Mouse (Mus musculus) cerebellum, adult (tissue): Measurements from ENCODE around the gene Cox8a.

ENCODE experiments used
- ATAC-seq: cut with Nextera tagmentation; 2 replicates; pipeline ENCODE4 v1.9.2; 2017; ENCODE audit warnings: mild to moderate bottlenecking, moderate library complexity, mixed read lengths; ENCODE audit not compliant: insufficient number of reproducible peaks, low FRiP score, low TSS enrichment

The Cox8a gene

DNA sequence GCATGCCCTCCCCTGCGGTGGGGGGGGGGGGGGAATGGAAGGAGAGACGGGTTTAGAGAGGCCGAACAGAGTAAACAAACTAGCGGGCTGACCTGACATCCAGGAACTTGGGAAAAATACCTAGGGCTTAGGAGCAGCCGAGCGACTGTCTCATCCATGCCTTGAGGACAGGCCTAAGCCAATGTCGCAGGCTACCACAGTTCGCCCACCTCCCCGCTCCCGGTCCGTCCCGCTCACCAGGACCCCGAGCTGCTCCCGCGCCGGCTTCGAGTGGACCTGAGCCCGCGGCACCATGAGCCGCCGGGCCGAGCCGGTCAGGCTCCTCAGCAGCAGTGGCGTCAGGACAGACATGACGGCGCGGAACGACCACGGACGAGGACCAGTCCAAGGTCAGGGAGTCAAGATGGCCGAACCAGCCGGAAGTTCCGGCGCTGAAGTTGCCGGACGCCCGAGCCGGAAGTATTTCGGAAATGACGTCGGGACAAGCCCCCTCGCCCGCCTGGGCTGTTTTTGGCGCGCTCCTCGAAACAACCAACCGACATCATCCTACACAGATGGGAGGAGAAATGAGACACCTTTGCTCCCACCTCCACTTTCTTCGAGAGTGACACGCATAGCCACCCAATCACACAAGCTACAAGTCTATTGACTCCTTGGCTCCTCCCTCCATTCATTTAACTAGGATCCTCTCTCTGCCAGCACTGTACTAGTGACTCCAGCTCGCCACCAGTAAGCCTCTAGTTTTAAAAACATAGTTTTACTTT is at the start of gene Cox8a:
TSS of gene Cox8a (minus strand) at position 455 of the 764 bp plus-strand sequence.
- peak; percentile 96 for ATAC-seq

DNA sequence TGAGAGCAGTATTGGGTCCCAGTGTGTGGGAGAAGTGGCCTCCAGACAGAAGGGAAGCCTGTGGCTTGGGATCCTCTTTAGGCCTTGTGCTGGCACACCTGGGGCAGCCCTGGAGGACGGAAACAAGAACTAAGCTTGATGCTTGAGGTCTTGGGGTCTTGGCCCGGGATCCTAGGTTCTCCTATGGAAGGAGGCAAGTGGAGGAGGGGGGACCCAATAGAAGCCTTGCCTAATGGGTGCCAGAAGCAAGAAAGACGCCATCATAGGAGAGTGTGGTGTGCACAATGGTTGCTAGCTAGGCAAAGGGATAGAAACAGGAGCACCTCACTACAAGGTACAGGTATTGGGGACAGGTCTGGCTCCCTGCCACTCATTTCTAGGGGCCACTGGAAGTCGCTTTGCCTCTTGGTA is 49.0 kb upstream of the Cox8a start:
- ATAC-seq: no peak

DNA sequence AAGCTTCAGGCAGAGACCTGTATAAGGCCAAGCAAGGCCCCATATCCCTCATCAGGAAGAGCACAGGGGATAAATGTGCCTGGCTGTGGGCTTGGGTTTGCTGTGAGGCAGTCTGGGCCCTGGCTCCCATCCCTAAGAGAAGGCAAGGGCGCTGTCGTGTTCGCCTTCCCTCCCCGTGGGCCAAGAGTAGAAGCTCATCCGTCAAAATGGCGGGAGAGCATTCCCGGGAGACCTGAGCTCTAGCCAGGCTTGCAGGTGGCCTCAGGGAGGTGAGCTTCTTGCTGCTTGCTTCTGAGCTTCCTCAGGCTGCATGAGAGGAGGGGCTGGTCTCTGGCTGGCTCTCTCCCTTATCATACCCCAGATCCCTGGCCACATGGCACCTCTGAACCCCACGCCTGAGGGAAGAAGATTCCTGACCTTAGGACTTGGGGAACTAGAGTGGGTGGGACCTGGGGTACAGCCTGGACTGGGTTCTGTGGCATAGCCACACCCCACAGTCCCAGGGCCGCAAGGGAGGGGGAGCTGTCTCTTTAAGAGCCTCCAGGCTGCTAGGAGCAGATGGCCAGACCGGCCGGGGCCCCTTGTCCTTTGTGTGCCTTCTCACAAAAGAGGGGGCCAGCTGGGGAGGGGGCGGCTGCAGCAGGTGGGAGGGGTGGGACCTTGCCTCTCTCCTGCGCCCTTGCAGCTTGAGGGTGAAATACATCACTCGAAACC is 48.2 kb upstream of the Cox8a start:
- ATAC-seq: no peak

DNA sequence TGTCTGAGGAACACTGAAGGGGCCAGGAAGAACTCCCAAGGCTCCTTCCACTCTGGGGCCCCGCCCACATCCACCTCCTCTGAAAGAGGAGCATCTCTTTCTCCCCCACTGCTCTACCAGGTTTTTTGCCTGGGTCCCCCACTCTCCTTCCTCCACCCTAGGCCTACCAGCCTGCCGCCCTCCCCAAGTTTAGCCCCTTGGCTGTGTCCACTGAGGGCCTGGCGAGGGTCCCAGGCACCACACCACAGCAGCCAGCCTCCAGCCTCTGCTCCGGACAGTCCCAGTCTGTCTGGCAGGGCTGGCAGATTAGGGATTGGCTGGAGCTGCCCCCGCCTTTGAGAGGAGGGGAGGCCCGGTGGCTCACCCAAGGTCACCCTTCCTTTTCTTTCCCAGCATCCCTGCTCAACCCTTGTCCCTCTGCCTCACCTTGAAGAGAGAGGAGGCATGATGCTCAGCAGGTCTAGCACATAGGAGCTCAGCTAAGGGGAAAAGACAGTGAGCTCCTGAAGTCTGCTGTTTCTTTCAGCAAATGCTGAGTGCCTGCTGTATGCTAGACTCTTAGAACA is 47.4 kb upstream of the Cox8a start:
- ATAC-seq: no peak

DNA sequence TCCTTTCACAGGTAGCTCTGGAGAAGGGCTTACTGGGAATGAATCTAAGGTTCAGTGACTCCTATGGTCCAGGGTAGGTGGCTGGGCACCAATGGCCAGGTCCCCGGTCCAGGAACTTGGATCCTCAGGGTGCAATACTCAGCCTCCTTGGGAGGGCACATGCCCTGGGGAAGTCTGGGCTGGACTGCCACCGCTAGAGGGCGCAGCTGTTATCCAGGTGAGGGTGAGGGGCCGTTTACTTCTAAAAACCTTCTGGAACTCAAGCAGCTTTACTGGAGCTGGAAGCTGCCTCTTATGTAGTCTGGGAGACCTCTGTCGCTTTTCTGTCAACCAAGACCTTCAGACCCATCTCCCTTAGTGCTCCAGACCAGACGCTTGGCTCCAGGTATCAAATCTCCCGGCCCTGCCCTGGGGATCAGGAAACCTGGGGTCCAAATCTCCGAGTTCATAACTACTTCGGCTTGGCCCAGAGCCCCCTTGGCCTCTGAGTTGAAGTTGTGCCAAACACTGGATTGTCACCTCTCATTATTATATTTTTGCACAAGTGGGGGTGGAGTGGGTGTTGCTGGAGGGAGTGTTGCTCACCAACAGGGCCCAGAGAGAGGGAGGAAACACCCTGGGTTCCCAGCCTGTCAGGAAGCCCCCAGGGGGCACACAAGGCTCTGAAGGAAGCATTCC is 46.8 kb upstream of the Cox8a start:
- ATAC-seq: peak; percentile 54; the same call in 1 of the 2 replicates

DNA sequence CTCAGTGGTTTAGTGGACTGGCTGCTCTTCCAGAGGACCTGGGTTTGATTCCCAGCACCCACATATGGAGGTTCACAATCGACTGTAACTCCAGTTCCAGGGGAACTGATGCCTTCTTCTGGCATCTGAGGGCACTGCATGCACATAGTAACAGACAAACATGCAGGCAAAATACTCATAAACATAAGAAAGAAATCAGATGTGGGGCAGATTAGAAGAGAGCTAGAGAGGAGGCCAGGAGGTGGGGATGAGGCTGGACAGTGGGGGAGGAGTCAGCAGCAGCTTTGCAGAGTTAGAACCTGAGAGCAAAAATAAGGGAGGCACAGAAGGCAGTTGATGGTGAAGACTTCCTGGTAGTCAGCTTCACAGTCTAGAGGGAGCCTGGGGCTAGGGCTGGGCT is 45.2 kb upstream of the Cox8a start:
- ATAC-seq: no peak

DNA sequence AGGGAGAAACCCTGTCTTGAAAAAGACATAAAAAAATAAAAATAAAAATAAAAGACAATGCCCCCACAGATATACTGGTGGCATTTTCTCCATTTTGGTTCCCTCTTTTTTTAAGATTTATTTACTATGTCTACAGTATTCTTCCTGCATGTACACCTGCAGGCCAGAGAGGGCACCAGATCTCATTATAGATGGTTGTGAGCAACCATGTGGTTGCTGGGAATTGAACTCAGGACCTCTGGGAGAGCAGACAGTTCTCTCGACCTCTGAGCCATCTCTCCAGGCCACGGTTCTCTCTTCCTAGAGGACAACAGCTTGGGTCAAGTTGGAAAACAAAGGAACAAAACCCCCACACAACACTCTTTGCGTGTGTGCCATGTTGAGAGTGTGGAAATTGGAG is 44.5 kb upstream of the Cox8a start:
- ATAC-seq: no peak

DNA sequence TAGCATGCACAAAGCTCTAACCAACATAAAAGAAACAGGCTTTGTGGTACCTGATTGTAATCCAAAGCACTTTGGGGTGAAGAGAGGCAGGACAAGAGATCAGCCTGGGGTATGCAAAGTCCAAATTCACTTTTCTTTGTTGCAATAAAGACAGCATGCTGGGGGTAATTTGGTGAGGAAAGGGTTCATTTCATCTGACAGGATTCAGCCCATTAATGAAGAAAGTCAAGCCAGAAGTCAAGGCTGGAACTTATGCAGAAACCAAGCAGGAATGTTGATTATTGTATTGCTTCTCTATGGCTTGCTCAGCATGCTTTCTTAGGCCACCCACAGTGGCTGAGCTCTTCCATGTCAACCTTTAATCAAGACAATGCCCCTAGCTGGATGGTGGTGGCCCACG is 44.1 kb upstream of the Cox8a start:
- ATAC-seq: no peak

DNA sequence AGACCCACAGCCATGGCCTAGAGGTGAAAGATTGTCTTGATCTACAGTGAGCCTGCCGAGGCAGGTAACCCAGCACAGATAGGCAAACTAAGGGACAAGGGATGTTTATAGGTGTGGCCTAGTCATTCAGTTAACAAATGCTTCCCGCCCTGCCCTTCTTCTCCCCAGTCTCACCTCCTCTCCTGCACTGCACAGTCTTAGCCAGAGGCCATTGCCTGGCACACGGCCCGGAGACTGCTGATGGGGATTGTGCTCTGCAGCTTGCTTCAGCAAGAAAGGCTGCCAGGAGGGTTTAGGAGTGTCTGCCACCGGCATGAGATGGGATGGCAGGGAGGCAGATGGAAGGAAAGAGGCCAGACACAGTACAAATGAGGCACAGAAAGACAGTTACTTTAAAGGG is 40.5 kb upstream of the Cox8a start:
- ATAC-seq: no peak

DNA sequence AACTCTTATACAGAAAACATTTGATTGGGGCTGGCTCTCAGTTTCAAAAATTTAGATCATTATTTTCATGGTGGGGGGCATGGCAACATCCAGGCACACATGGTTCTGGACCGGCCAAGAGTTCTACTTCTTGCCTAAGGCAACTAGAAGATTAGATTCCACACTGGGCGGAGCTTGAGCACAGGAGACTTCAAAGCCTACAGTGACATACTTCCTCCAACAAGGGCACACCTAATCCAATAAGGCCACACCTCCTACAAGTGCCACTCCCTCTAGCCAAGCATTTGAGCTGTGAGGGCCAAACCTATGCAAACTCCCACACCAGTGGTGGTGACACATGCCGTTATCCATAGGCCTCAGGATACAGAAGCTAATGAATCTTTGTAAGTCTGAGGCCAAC is 28.6 kb upstream of the Cox8a start:
- ATAC-seq: no peak

DNA sequence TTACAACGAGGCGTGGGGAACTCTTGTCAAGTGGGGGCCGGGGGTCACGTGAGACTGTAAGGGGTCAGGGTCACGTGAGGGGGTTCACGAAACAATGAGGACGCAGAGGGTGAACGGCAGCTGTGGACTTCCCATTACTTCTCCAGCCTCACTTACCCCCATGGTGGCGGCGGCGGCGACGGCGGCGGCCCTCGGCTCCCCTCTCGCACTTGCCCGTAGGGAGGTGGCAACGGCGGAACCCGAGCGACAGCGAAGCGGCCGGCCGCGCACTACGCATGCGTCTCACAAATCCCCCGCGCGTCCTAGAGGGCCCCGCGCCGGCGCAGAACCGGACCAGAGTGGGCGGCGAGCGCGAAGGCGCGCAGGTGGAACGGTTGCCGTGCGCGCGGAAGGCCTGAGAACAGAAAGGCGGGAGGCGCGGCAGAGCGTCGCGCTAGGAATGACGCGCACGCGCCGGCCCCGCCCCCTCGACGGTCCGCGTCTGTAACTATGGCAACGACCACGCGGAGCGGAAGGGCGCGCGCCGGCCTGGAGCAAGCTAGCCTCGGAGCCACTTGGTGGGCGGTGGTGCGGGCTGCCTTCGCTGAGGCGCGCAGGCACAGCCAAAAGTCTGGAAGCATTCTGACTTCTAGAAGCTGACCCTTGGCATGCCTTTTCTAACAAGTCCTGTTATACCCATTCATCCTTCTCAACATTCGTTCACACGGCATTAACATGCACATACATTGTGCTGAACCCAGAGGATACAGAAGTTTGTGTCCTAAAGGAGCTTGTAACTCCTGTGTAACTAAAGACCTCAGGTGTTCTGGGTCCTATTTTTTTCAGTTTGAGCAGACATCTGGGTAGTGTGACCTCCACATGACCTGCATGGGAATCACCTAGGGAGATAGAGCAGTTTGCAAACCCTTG is 23.6 kb upstream of the Cox8a start, which contains the start of gene Naa40:
TSS of gene Naa40 (minus strand) at position 402 of the 909 bp plus-strand sequence.
- ATAC-seq: peak; percentile 91

DNA sequence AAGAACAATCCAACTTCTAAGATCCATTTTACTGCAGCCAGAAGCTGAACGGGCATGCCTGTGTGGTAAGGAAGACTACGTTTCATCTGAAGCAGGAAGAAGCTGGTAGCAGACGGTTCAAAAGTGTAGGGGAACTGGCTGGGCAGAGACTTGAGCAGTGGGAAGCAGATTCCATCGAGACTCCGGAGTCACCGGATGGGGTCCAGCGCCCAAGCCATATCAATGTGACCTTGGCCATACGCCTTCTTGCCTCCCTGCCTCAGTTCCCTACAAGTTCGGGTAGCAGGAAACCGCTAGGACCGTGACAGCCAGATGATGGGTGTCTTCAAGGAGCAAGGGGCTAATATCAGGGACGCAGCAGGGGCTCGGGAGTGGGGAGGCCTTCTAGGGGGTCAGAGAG is 22.9 kb upstream of the Cox8a start:
- ATAC-seq: no peak

DNA sequence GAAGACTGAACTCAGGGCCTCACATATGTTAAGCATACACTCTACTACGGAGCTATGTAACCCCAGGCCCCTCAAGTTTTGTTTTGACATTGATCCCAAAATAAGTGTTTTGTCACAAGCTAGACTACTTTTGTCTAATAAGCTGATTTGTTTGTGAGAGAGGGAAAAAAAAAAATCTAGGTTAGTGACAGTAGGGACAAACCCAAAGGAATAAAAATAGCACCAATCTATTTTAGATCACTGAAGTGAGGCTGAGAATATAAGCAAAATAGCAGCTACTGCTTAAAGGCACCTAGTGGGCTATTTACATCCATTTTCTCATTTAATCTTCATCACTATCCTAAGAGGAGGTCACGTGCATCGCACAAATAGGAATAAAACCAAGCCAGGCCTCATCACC is 22.2 kb upstream of the Cox8a start:
- ATAC-seq: no peak

DNA sequence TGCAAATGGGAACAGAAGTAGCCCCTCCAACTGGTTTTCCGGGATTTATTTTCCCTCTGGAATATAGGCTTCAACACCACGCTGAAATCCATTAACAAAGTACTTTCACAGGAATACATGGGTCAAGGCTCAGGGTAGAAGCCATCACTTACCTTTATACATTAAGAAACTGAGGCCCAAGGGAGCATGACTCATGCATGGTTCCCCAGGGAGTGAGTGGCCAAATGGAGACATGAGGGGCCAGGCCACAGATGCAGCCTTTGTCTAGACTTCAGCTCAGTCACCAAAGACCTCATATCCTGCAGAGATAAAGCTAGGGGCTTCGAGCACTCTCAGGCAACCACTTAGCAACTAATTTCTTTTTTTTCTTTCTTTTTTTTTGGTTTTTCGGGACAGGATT is 19.3 kb upstream of the Cox8a start:
- ATAC-seq: no peak

DNA sequence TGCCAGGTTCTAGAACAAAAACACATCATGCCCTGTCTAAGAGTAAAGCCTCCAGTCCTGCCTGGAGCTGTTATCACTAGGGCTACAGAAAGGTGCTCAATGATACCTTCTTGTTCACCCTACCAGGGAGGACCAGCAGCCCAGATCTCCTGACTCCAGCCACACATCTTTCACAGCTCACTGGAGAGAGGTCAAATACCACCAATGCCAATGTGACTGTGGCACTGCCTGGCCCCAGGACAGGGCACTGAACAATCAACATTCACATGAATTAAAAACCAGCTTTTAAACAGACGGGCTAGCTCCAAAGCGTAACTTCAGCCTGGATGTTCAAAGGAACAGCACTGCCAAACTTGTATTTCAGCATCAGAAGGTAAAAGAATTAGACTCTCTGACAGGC is 18.6 kb upstream of the Cox8a start:
- ATAC-seq: no peak

DNA sequence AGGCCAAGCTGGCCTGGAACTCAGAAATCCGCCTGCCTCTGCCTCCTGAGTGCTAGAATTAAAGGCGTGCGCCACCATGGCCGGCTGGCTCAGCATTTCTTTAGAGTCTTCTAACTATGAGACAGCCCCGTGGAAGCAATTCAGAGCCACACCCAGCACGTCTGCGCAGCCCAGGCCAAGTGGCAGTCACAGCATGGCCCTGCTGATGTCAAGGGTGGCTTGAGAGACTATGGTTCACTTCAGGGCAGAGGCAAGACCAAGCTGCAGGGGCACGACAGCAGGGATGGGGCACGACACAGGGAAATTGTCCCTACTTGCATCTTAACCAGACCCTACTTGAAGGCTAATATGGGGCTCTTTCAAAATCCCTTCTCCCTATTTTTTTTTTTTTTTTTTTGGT is 18.0 kb upstream of the Cox8a start:
- no peak for ATAC-seq

DNA sequence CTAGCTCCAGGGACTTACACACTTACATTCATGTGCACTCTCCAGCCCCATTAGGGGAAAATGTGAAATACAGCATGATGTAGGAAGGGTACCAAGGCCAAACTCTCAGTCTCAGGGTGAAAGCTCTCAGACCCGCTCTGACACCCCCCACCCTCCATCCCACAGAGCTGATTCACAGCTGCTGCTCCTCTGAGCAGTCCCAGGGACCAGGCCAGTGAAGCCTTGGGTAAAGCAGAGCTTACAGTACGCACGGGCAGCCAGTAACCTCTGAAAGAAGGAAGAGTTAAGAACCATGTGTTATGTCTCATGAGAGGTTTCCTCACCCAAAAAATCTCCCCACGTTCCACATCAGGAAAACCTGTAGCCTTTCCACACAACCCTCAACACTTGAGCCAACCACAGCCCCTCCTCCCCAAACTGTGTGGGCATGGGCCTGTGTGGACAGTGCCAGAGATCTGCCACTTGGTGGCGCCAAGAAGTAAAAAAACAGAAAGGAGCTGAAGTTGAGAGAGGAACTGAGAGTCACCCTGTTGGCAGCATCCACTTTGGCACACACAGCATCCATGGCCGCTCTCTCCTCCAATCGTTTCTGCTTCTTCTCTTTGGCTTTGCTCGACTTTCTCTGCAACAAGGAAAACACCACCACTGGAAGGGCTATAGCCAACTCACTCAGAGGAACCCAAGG is 17.3 kb upstream of the Cox8a start:
- peak; percentile 70; the same call in 1 of the 2 replicates for ATAC-seq

DNA sequence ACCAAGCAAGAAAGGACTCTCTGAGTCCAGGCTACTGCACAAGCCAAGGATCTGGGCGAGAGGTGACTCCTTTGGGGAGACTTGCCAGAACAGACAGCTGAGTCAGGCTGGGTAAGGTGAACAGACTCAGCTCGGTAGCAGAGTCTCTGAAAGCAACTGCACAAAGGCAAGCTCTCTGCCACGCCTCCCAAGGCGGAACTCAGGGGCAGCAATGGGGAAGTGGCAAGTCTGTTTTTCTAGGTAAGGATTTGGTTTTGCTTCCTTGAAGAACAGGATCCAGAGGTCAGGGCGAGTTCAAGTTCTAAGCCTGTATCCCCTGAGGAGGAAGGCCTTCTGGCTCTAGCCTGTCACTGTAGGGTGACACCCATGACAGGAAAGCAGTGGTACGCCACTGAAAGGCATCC is 9.1 kb upstream of the Cox8a start:
- ATAC-seq: no peak

DNA sequence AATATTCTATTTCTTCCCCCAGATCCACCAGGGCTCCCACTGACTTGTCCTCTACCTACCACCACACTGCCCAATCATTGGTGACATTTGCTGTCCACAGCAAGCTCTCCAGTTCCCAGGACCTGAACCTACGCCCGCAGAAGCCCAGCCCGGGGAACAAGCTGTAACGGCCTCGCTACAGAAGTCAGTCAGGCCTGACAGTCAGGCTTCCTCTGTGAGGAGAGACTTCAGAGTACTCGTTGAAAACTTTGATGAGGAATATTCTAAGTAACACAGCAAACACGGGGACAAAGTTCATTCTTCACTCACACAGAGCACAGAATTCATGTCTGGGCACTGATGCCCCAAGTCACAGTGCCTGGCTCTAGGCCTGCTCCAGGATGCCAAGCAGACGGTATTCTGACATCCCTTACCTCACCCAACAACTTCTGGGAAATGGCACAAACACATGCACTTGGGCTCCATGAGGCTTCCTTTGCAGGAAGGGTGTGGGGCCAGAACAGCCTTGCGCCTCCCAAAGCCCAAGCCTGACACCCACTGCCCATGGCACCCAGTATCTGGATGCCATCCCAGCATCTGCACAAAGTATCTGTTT is 7.8 kb upstream of the Cox8a start:
- ATAC-seq: no peak
